Mouse (Mus musculus) midbrain, embryonic 14.5 days (tissue): Measurements from ENCODE around the gene Vti1a. TPM values are rescaled to one million over a fixed set of nuclear protein-coding genes. Genes with fewer than 3 reads are reported as not detected.

Experiments
- ATAC-seq: fragments of 200-750 bp; cut with Nextera tagmentation; 2 replicates; pipeline ENCODE4 v1.8.0; 2017; ENCODE audit warnings: moderate number of reproducible peaks, moderate library complexity; ENCODE audit not compliant: low FRiP score, low TSS enrichment
- DNase-seq: peaks from one replicate; pipeline ENCODE4 v3.0.0-alpha.2; 2015
- H3K27ac ChIP-seq: fragments of 300-500 bp; sonication (generic); replicated peaks from 2 replicates; pipeline ENCODE4 v1.5.1; 2014; ENCODE audit warnings: mild to moderate bottlenecking, low read depth, low read length, moderate library complexity
- H3K27me3 ChIP-seq: fragments of 300-500 bp; sonication (generic); 2 replicates; pipeline ENCODE4 v1.6.1; 2014; ENCODE audit warnings: low read length, control low read depth, mixed read lengths; ENCODE audit not compliant: control insufficient read depth, insufficient read depth
- H3K36me3 ChIP-seq: fragments of 300-500 bp; sonication (generic); 2 replicates; pipeline ENCODE4 v1.6.1; 2014; ENCODE audit warnings: low read length, control low read depth; ENCODE audit not compliant: control insufficient read depth, insufficient read depth
- H3K4me1 ChIP-seq: fragments of 300-500 bp; sonication (generic); 2 replicates; pipeline ENCODE4 v1.6.1; 2014; ENCODE audit warnings: mild to moderate bottlenecking, antibody characterized with exemption, low read length, control low read depth; ENCODE audit not compliant: control insufficient read depth, insufficient read depth
- H3K4me2 ChIP-seq: fragments of 300-500 bp; sonication (generic); 2 replicates; pipeline ENCODE4 v1.6.1; 2014; ENCODE audit warnings: mild to moderate bottlenecking, low read length, moderate library complexity
- H3K4me3 ChIP-seq: fragments of 300-500 bp; sonication (generic); replicated peaks from 2 replicates; pipeline ENCODE4 v1.5.1; 2014; ENCODE audit warnings: low read depth, low read length
- H3K9ac ChIP-seq: fragments of 300-500 bp; sonication (generic); replicated peaks from 2 replicates; pipeline ENCODE4 v1.6.1; 2014; ENCODE audit warnings: mild to moderate bottlenecking, low read length, moderate library complexity
- H3K9me3 ChIP-seq: fragments of 300-500 bp; sonication (generic); 2 replicates; pipeline ENCODE4 v1.6.1; 2016; ENCODE audit warnings: low read length, control low read depth, mixed read lengths; ENCODE audit not compliant: control insufficient read depth
- WGBS: fragments of 180-500 bp; shearing (Covaris S2); extraction: QIAGEN DNeasy Blood & Tissue Kit; methylation state at CpG from one replicate; pipeline ENCODE4 v1.1.7; 2014; 5-methylcytosine and 5-hydroxymethylcytosine counted together
- polyA plus RNA-seq: library from polyadenylated mRNA; unstranded; fragments of >200 nt; fragmentation: Nextera tagmentation; extraction: Ambion mirVana; gene quantifications from 2 replicates; pipeline ENCODE4 v1.2.1, GENCODE M21; 2014

Vti1a gene
- polyA plus RNA-seq, 1 experiment from 2014 or later = 33.9 TPM

DNA sequence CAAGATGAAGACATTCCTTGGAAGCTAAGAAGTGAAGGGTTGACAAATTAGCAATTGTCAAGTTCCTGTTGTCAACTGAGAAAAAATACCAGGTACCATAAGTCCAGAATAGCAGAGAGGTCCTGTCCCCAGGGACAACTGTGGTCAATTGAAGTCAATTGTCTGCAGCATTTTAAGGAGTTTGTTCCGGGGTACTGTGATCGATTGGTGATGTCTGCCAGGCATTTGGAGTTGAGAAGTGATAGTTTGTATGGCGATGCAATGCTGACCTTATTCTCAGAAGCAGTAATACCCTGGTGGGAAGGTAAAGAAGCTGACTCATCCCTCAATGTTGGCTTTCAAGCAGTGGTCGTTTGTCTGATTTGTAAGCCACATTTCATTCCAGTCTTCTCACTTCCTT lies 170.4 kb downstream of the Vti1a start:
- no peaks in the 10 kb centered on the region for H3K9me3 ChIP-seq
- H3K4me1 ChIP-seq = peaks cover 16% of the 10 kb centered on the region
- no peak overlapping the region for H3K4me3 ChIP-seq
- H3K4me2 ChIP-seq = no peak overlapping the region
- H3K27me3 ChIP-seq = no peaks in the 10 kb centered on the region
- no peak overlapping the region for H3K9ac ChIP-seq
- no peak for DNase-seq
- 82% methylated on average over 4 of the region's 4 CpGs for WGBS
- H3K36me3 ChIP-seq = no peaks in the 10 kb centered on the region
- no peak overlapping the region for H3K27ac ChIP-seq
- ATAC-seq = no peak

DNA sequence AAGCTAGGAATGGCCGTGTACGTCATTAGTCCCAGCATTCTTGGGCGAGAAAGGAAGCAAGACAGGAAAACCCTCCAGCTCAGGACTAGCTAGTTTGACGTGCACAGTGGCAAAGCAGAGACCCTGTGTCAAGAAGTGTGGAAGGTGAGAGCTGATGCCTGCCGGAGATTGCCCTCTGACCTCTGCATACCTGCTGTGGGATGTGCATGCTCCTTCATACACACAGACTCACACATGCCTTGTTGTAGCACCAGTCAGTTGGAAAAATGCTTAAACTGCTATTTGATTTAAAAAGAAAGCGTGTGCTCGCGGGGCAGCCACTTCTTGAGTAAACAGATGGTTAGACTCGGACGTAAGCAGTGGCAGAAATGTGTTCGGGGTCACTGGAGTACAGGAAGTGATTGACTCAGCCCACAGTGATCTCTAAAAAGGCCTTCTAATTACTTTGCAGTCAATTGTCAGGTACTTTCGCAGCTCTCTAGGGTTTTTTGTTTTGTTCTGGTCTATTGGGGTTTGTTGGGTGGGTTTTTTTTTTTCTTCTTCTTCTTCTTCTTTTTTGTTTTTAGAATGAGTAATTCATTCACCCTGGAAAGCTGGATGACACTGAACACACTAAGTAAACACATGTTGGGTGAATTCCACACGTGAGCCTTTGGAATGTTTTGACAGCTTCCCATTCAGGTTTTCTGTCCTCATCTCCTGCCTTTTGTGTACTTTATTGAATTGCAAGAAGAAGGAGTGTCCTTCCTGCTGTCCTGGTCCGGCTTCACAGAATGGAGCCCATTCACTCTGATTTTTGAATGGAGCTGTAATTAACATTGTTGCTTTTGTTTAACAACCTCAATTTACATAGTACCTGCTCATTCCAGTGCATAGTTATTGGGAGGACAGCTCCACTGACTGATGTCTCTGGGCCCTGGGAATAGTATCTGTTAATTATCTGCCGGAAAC lies 175.3 kb downstream of the Vti1a start:
- no peaks in the 10 kb centered on the region for H3K36me3 ChIP-seq
- no peaks in the 10 kb centered on the region for H3K9me3 ChIP-seq
- H3K4me1 ChIP-seq = 0 out of 2 replicates have a peak, but pooled peaks cover 4% of the 10 kb centered on the region
- H3K27me3 ChIP-seq = no peaks in the 10 kb centered on the region
- H3K4me2 ChIP-seq = no peak overlapping the region
- H3K27ac ChIP-seq = no peak overlapping the region
- H3K4me3 ChIP-seq = no peak overlapping the region
- DNase-seq (no peak), ATAC-seq (no peak)
- WGBS = 42% methylated on average over 15 of the region's 15 CpGs
- H3K9ac ChIP-seq = no peak overlapping the region

DNA sequence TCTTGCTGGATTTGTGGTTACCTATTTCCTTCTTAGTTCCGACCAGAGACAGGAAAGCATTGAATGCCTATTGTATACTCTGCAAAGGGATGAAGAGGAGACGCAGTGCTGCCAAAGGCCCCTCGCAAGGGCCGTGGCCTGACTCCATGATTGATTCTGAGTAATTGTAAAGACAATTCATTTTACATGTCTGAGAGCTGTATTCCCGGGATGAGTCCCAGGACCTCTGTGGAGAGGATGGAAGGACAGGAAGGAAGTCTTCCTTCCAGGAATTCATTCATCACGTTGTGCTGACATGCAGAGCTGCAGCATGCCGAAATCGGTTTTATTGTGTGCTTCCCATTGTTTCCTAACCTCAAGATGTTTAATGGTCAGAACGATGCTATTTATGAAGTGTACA lies 180.2 kb downstream of the Vti1a start:
- DNase-seq = no peak
- 75% methylated on average over 9 of the region's 9 CpGs for WGBS

DNA sequence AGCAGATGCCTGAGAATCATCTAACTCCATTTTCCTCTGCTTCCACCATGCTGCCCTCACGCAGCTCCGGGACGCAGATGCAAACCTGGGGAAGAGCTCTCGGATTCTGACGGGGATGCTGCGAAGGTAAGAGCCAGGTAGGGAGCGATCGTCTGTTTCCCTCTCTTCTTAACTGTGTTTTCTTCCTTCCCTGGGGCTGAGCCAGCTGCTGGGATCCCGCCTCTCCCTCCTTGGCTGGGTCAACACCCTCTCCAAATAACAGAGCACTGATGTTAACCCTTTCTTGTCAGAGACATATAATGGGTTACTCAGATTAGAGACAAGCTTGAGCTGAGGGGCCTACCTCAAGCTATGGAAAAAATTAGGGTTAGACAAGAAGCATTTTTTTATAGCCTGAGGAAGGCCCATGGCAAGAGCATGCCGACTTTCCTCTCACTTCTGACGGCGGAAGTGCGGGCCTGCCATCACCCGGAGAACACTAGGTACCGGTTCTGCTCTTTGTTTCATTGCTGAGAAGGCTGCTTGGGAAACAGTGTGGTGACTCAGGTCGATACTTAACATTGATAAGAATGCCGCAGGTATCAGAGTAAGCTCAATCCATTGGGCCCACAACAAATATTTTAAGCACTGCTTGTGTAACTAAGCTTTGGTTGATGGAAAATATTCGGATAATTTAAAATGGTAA lies 183.2 kb downstream of the Vti1a start:
- DNase-seq = no peak

More for the DNA sequence above, 180.2 kb downstream of the Vti1a start:
- H3K9me3 ChIP-seq = no peaks in the 10 kb centered on the region
- no peak for ATAC-seq
- H3K4me1 ChIP-seq = 0 out of 2 replicates have a peak, but pooled peaks cover 4% of the 10 kb centered on the region
- H3K27ac ChIP-seq = no peak overlapping the region
- no peak overlapping the region for H3K4me2 ChIP-seq
- no peak overlapping the region for H3K4me3 ChIP-seq
- no peaks in the 10 kb centered on the region for H3K36me3 ChIP-seq
- H3K27me3 ChIP-seq = no peaks in the 10 kb centered on the region
- no peak overlapping the region for H3K9ac ChIP-seq

DNA sequence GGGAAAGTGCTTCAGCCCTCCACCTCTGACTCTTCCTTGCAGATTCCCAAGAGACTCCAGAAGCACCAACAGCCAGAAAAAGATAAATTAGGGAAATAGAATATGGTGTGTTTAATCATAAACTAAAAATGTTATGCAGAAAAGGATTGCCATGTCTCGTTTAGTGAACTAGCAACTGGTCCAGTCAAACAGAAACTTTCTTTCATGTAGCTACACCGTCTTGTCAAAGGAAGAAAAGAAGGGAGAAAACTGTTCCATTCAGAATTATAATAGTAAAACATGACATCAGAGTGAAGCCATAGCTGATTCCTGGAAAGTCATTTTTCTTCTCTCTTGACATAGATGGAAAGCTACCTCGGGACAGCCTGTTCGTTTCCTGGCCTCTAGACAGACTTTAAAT lies 185.9 kb downstream of the Vti1a start:
- 74% methylated on average over 4 of the region's 4 CpGs for WGBS
- H3K36me3 ChIP-seq = no peaks in the 10 kb centered on the region
- H3K4me3 ChIP-seq = no peak overlapping the region
- H3K9me3 ChIP-seq = no peaks in the 10 kb centered on the region
- ATAC-seq (no peak), DNase-seq (no peak)
- H3K4me2 ChIP-seq = no peak overlapping the region
- H3K9ac ChIP-seq = no peak overlapping the region
- H3K4me1 ChIP-seq = 0 out of 2 replicates have a peak, but pooled peaks cover 4% of the 10 kb centered on the region
- H3K27me3 ChIP-seq = no peaks in the 10 kb centered on the region
- H3K27ac ChIP-seq = no peak overlapping the region

More for the DNA sequence above, 183.2 kb downstream of the Vti1a start:
- Histone ChIP-seq H3K4me3 (no peak overlapping the region), H3K27me3 (no peaks in the 10 kb centered on the region), H3K4me2 (no peak overlapping the region), H3K9me3 (no peaks in the 10 kb centered on the region), H3K4me1 (0 out of 2 replicates have a peak, but pooled peaks cover 4% of the 10 kb centered on the region), H3K9ac (no peak overlapping the region), H3K27ac (no peak overlapping the region), H3K36me3 (no peaks in the 10 kb centered on the region)
- WGBS = 67% methylated on average over 18 of the region's 18 CpGs
- ATAC-seq = no peak

DNA sequence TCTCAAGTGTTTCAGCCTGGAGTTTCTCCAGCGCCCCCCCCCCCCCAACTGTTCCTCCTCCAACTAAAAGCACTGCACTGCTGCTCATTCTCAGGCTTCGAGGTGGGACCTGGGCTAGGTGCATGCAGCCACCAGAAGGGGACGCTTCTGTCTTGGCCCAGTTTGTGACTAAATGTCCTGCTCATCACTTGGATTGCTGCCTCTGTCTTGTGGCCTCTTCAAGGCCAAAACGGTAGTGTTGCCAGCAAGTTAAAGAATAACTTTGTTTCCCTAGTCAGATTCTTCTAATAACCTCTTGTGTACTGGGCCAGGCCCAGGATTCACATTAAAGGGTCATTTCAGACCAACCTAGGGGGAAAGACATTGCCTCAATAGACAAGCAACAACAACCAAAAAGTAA lies 187.7 kb downstream of the Vti1a start:
- Histone ChIP-seq H3K9ac (no peak overlapping the region), H3K4me1 (0 out of 2 replicates have a peak, but pooled peaks cover 4% of the 10 kb centered on the region), H3K27ac (no peak overlapping the region), H3K36me3 (no peaks in the 10 kb centered on the region), H3K9me3 (no peaks in the 10 kb centered on the region), H3K27me3 (no peaks in the 10 kb centered on the region), H3K4me3 (no peak overlapping the region), H3K4me2 (no peak overlapping the region)
- WGBS = 81% methylated on average over 4 of the region's 4 CpGs
- DNase-seq (no peak), ATAC-seq (no peak)

DNA sequence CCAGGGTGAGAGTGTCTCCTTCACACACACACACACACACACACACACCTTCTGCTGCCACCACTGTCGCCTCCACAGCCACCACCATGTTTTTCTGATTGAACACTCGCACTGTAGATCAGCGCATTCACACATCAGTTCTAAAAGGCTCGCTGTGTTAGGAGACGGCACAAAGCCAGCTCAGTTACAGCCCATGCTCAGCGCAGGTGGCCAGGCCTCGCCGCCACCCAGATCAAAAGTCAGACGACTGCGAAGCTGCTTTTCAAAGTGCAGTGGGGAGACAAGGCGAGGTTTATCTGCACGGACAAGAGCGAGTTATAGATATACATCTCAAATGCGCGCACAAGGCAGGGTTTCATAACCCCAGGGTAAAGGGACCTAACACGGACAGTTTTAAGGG lies 191.7 kb downstream of the Vti1a start:
- 72% methylated on average over 16 of the region's 16 CpGs for WGBS
- no peak overlapping the region for H3K4me2 ChIP-seq

DNA sequence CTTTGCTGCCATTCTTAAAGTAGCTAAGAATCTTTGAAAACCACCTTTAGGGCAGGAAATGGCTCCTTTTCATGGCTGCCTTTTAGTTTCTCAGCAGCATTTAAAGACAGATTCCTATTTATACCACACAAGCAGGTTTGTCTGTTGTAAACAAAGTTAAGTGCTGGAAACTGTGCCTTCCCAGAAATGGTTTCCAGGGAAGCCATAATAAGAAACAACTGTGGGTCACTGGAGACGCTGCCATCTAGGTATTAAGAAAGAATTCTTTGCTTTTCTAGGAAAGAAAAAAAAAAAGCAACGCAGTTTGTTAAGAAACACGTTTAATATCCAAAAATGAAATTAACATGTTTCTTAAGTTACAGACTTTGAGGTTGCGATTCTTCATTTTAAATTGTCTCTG lies 192.1 kb downstream of the Vti1a start:
- WGBS = 93% methylated on average over 4 of the region's 4 CpGs

More for the DNA sequence above, 191.7 kb downstream of the Vti1a start:
- no peaks in the 10 kb centered on the region for H3K9me3 ChIP-seq
- H3K27ac ChIP-seq = no peak overlapping the region
- H3K27me3 ChIP-seq = no peaks in the 10 kb centered on the region
- no peak overlapping the region for H3K4me3 ChIP-seq
- H3K36me3 ChIP-seq = no peaks in the 10 kb centered on the region
- no peak for DNase-seq
- H3K4me1 ChIP-seq = no peaks in the 10 kb centered on the region
- ATAC-seq = no peak
- H3K9ac ChIP-seq = no peak overlapping the region

More for the DNA sequence above, 192.1 kb downstream of the Vti1a start:
- Histone ChIP-seq H3K36me3 (no peaks in the 10 kb centered on the region), H3K4me3 (no peak overlapping the region), H3K9ac (no peak overlapping the region), H3K27ac (no peak overlapping the region), H3K4me2 (no peak overlapping the region), H3K27me3 (no peaks in the 10 kb centered on the region), H3K9me3 (no peaks in the 10 kb centered on the region), H3K4me1 (no peaks in the 10 kb centered on the region)
- no peak for ATAC-seq
- DNase-seq = no peak
